Mouse (Mus musculus): ENCODE results near the gene Arl6ip5. TPM values are rescaled to one million over a fixed set of nuclear protein-coding genes. Genes with fewer than 3 reads are reported as not detected.
A peak's percentile ranks its signal among the peaks of the same experiment; 100 is the strongest.

Gene Arl6ip5
- polyA plus RNA-seq, 1 experiment, result 25.3 TPM

DNA sequence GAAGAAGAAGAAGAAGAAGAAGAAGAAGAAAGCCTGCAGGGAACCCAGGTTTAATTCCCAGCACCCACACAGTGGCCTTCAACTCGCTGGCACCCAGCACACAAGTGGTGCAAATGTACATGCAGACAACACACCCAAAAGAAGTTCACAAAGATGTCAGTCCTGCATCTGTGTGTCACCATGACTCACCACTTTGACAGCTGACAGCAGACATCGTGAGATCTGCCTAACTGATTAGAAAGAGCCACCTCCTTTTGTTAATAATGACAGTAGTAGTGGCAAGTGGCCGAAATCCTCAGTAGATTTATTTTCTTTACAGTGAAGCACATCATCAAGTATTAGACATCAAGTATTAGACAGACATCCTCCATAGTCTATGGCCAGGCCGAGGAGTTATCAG lies 3.4 kb upstream of the Arl6ip5 start:
- Histone ChIP-seq H3K9me3 (no peaks in the 10 kb centered on the region), H3K36me3 (replicated peaks; ENCODE audit: low read length) (peaks cover 10% of the 10 kb centered on the region), H3K4me1 (peaks cover 60% of the 10 kb centered on the region), H3K4me3 (replicated peaks) (peak overlapping the region; percentile 31), H3K27me3 (replicated peaks) (no peaks in the 10 kb centered on the region)
- TF ChIP-seq GATA1 (IDR thresholded peaks at IDR 0.05; ENCODE audit: borderline replicate concordance, low read length), result peak; percentile 70; the same call in 2 of the 3 replicates
- no peak for TF ChIP-seq FLI1 (IDR thresholded peaks at IDR 0.05; ENCODE audit: low read length)

DNA sequence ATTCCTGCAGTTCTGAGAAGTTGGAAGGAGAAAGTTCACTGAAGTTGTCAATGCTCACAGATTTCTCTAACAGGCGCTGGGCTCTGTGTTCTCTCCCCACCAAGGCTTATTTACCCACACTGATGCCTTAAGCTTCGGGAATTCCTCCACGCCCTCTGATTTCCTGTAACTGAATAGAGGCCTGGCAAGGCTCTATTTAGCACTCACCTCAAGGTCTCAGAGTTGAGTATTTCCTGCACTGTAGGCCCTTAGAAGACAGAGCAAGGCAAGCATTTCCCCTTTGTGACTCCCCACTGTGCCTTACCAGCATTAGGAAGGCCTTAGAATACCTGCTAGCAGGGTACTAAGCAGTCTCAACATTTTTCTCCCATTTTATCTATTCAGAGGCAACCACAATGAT lies 2.1 kb upstream of the Arl6ip5 start:
- H3K9me3 ChIP-seq, result no peaks in the 10 kb centered on the region
- peaks cover 7% of the 10 kb centered on the region for H3K36me3 ChIP-seq (replicated peaks; ENCODE audit: low read length)
- TF ChIP-seq GATA1 (IDR thresholded peaks at IDR 0.05; ENCODE audit: borderline replicate concordance, low read length) (no peak), FLI1 (IDR thresholded peaks at IDR 0.05; ENCODE audit: low read length) (no peak)
- no peaks in the 10 kb centered on the region for H3K27me3 ChIP-seq (replicated peaks)
- H3K4me1 ChIP-seq, result peaks cover 63% of the 10 kb centered on the region
- H3K4me3 ChIP-seq (replicated peaks), result no peak overlapping the region

DNA sequence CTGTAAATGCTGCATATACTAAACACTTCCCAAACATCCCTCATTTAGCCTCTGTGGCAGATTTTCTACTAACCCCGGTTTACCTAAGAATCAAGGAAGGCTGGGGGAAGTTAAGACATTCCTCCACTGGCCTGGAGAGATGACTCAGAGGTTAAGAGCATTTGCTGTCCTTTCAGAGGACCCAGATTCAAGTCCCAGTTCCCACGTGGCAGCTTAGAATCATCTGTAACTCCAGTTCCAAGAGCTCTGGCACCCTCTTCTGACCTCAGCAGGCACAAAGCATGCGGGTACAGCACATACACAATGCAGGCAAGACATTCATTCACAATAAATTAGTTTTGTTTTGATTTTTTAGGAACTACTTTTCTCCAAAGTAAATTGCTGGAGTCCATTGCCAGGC lies 1.3 kb upstream of the Arl6ip5 start:
- H3K4me1 ChIP-seq, result peaks cover 64% of the 10 kb centered on the region
- H3K27me3 ChIP-seq (replicated peaks), result no peaks in the 10 kb centered on the region
- no peak overlapping the region for H3K4me3 ChIP-seq (replicated peaks)
- H3K9me3 ChIP-seq, result no peaks in the 10 kb centered on the region
- TF ChIP-seq FLI1 (IDR thresholded peaks at IDR 0.05; ENCODE audit: low read length), result no peak
- H3K36me3 ChIP-seq (replicated peaks; ENCODE audit: low read length), result peaks cover 10% of the 10 kb centered on the region

DNA sequence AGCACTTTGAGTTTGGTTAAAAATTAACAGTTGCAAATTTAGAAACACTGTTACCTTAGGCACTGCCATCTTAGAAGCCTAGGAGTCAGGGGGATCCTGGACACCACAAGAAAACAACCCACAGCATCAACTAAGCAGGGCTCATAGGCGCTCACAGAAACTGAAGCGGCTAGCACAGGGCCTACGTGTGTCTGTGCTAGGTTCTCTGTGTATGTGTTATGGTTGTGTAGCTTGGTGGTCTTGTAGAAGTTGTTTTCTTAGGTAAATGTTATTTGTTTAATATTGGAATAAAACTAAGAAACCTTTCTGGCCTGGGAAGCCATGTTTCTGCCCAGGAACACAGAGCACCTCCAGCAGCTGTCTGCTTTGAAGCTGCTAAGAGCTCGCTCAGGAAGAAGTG lies 738 bp upstream of the Arl6ip5 start:
- Histone ChIP-seq H3K4me1 (peaks cover 67% of the 10 kb centered on the region), H3K27me3 (replicated peaks) (no peaks in the 10 kb centered on the region), H3K36me3 (replicated peaks; ENCODE audit: low read length) (peaks cover 15% of the 10 kb centered on the region), H3K4me3 (replicated peaks) (no peak overlapping the region), H3K9me3 (no peaks in the 10 kb centered on the region)
- no peak for TF ChIP-seq GATA1 (IDR thresholded peaks at IDR 0.05; ENCODE audit: borderline replicate concordance, low read length)
- no peak for TF ChIP-seq FLI1 (IDR thresholded peaks at IDR 0.05; ENCODE audit: low read length)

DNA sequence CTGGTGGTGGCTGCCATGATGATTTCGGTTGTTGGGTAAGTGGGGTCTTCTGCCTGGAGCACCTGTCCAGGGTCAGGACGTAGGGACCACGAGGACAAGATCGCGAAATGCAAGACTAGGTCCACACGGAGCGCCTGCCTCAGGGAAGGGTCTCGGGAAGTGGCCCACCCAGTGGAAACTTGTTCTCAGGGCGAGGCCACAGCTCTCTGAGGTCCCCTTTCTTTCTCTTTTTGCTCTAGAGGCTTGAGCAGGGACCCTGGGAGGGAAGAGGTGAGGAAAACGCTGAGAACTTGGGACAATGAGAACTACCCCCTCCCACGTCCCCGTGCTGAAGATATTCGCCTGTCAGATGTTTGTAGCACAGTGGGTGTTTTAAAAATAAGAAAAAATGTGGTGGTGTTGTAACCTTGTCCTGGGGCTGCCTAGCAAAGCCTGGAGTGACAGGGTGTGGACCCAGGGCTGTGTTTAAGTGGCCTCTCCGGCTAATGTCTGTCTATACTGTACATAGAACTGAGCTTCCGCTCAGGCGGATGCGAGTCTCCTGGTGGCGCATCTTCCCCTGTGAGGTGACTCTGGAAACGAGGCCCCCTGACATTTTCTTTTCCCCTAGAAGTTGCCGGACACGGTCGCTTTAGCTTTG lies 593 bp downstream of the Arl6ip5 start:
- Histone ChIP-seq H3K4me1 (peaks cover 80% of the 10 kb centered on the region), H3K27me3 (replicated peaks) (no peaks in the 10 kb centered on the region), H3K4me3 (replicated peaks) (peak overlapping the region; percentile 98), H3K9me3 (no peaks in the 10 kb centered on the region), H3K36me3 (replicated peaks; ENCODE audit: low read length) (peaks cover 28% of the 10 kb centered on the region)
- no peak for TF ChIP-seq FLI1 (IDR thresholded peaks at IDR 0.05; ENCODE audit: low read length)
- TF ChIP-seq GATA1 (IDR thresholded peaks at IDR 0.05; ENCODE audit: borderline replicate concordance, low read length), result no peak

DNA sequence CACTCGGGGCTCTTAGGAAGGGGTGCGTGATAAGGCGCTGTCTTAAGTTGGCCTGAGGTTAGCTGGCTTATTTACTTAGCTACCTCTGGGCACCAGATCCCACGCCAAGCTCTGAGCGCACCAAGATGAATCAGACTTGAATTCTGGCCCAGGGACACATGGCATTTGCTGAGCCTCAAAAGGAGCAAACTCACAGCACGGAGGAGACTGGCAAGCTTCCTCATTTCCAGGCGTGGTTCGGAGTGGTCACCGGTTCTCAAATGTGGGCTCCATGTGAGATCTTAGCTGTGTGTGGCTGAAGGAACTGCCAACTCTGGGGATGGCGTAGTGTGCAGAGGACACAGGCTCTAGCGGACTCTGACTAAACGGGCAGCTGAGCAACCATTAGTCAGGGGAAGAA lies 1.5 kb downstream of the Arl6ip5 start:
- H3K4me1 ChIP-seq, result peaks cover 84% of the 10 kb centered on the region
- TF ChIP-seq GATA1 (IDR thresholded peaks at IDR 0.05; ENCODE audit: borderline replicate concordance, low read length) (no peak), FLI1 (IDR thresholded peaks at IDR 0.05; ENCODE audit: low read length) (no peak)

DNA sequence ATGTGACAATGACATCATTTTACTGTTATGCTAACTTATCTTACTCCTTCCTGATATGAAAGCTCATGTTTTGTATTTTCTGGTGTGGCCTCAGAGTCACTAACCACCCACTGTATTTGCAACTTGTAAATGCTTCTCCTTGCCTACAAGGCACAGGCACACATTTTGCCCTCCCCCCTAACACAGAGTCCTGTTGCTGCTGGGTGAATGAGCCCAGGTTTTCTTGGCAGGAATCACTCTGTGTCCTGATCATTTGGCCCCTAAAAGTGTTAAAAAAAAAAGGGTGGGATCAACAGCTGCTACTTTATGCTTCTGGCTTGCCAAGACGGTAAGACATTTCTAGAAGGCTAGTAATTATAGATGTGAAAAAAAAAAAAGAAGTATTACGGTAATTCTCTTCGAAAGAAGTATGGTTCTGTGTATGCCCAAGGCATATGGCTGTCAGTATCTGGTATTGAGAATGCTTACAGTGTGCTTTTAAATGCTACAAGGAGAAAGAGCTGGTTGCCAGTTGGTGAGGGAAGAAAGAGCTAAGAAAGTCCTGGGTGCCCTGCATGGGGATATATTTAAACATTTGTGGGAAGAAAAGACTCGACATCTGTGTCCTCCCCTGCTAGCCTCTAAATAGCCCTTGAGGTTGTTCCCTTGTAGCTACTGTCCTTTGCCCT lies 5.8 kb downstream of the Arl6ip5 start:
- Histone ChIP-seq H3K4me3 (replicated peaks) (no peak overlapping the region), H3K4me1 (peaks cover 90% of the 10 kb centered on the region), H3K36me3 (replicated peaks; ENCODE audit: low read length) (peaks cover 59% of the 10 kb centered on the region), H3K9me3 (no peaks in the 10 kb centered on the region), H3K27me3 (replicated peaks) (no peaks in the 10 kb centered on the region)
- no peak for TF ChIP-seq GATA1 (IDR thresholded peaks at IDR 0.05; ENCODE audit: borderline replicate concordance, low read length)
- no peak for TF ChIP-seq FLI1 (IDR thresholded peaks at IDR 0.05; ENCODE audit: low read length)

More for the DNA sequence above, 1.5 kb downstream of the Arl6ip5 start:
- H3K36me3 ChIP-seq (replicated peaks; ENCODE audit: low read length), result peaks cover 34% of the 10 kb centered on the region
- no peaks in the 10 kb centered on the region for H3K27me3 ChIP-seq (replicated peaks)
- H3K4me3 ChIP-seq (replicated peaks), result peak overlapping the region; percentile 98
- no peaks in the 10 kb centered on the region for H3K9me3 ChIP-seq

DNA sequence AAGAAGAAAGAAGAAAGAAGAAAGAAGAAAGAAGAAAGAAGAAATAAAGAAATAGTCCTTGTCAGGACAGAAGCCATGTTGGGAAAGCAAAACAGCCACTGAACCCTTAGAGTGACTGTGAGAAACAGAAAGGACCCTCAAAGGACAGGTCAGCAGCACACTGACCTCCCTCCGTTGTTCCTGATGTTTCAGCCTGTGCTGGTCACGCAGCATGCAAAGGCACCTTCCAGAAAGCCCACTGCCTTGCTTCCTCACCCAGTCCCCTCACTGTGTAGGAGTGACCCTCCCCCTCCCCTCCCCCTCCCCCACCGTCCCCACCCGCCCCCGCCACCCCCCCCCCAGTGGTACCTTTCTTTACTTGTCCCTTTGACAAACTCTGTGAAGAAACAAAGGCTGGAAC lies 10.2 kb downstream of the Arl6ip5 start:
- TF ChIP-seq GATA1 (IDR thresholded peaks at IDR 0.05; ENCODE audit: borderline replicate concordance, low read length) (no peak), FLI1 (IDR thresholded peaks at IDR 0.05; ENCODE audit: low read length) (no peak)
- H3K4me3 ChIP-seq (replicated peaks), result peak overlapping the region; percentile 71
- H3K27me3 ChIP-seq (replicated peaks), result no peaks in the 10 kb centered on the region
- no peaks in the 10 kb centered on the region for H3K9me3 ChIP-seq
- peaks cover 56% of the 10 kb centered on the region for H3K36me3 ChIP-seq (replicated peaks; ENCODE audit: low read length)
- peaks cover 91% of the 10 kb centered on the region for H3K4me1 ChIP-seq

DNA sequence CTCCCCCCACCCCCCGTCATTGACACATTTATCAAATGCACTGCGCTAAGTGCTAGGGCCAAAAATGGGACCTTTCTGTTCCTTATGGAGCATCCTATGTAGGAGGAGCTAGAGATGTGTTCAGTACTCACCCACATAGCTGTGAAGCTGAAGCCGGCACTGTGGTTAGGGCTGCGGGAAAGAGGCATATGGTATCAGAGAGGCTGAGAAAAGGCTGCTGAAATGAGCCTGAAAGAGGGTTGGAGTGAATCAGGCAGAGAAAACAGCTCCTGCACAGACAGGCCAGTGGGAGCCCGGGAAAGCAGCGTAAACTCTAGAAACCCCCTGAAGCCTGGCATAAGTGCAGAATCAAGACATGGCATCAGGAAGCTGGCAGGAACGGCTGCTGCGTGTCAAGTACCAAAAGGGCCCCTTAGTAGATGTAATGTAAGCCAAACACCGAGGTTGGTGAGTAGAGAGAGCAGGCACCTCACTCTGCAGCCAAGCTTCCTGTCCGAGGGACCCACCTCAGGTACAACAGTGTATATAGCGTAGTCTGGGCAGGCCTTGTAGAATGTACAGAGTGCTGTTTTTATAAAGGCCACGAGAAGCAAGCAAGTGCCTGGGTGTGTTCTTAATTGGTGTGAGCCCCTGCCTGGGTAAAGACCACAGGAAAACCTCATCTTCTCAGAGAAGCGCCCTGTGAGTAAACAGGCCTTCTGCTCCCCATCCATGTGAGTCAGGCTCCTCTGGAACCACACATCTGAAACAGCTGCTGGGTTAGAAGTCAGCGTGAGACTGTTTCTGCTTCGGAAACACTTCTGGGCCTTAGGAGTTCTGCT lies 10.9 kb downstream of the Arl6ip5 start:
- peak overlapping the region; percentile 87 for H3K4me3 ChIP-seq (replicated peaks)
- no peaks in the 10 kb centered on the region for H3K9me3 ChIP-seq
- H3K36me3 ChIP-seq (replicated peaks; ENCODE audit: low read length), result peaks cover 57% of the 10 kb centered on the region
- TF ChIP-seq FLI1 (IDR thresholded peaks at IDR 0.05; ENCODE audit: low read length) (no peak), GATA1 (IDR thresholded peaks at IDR 0.05; ENCODE audit: borderline replicate concordance, low read length) (no peak)
- no peaks in the 10 kb centered on the region for H3K27me3 ChIP-seq (replicated peaks)
- H3K4me1 ChIP-seq, result peaks cover 91% of the 10 kb centered on the region

DNA sequence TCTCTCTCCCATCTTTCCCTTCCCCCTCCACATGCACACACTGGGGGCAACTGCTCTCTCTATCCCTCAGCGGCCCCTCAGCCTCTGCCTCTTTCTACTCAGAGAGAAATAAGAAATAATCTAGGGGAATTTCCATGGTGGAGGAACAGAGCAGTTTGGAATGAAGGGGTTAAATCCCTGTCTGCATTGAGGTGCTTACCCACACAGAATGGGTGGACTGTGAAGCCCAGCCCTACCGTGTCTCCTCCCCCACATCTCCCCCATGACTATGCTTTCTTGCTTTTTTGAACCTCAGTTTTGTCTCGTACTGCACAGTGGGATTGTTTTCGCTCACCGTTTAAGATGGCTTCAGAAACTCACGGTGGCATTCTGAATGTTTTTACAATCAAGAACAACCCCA lies 11.8 kb downstream of the Arl6ip5 start:
- TF ChIP-seq GATA1 (IDR thresholded peaks at IDR 0.05; ENCODE audit: borderline replicate concordance, low read length) (no peak), FLI1 (IDR thresholded peaks at IDR 0.05; ENCODE audit: low read length) (no peak)
- Histone ChIP-seq H3K36me3 (replicated peaks; ENCODE audit: low read length) (peaks cover 59% of the 10 kb centered on the region), H3K9me3 (no peaks in the 10 kb centered on the region), H3K27me3 (replicated peaks) (no peaks in the 10 kb centered on the region), H3K4me1 (peaks cover 89% of the 10 kb centered on the region), H3K4me3 (replicated peaks) (peak overlapping the region; percentile 87)
